Mouse (Mus musculus) lung, postnatal 0 days (tissue): ENCODE data around the gene Nell1. TPM values are rescaled to one million over a fixed set of nuclear protein-coding genes. Genes with fewer than 3 reads are reported as not detected.
A peak's percentile ranks its signal among the peaks of the same experiment; 100 is the strongest.

Source experiments
- ATAC-seq: fragments of 200-750 bp; cut with Nextera tagmentation; 2 replicates; pipeline ENCODE4 v1.8.0; 2017; ENCODE audit warnings: moderate library complexity
- DNase-seq: peaks from one replicate; pipeline ENCODE4 v3.0.0-alpha.2; 2016; ENCODE audit warnings: low spot score
- H3K27ac ChIP-seq: fragments of 300-500 bp; sonication (generic); 2 replicates; pipeline ENCODE4 v1.5.1; 2014; ENCODE audit warnings: antibody characterized with exemption, mild to moderate bottlenecking, low read length, mixed read lengths
- H3K27me3 ChIP-seq: fragments of 300-500 bp; sonication (generic); replicated peaks from 2 replicates; pipeline ENCODE4 v1.6.1; 2014; ENCODE audit warnings: low read length, mixed read lengths; ENCODE audit not compliant: insufficient read depth
- H3K36me3 ChIP-seq: fragments of 300-500 bp; sonication (generic); 2 replicates; pipeline ENCODE4 v1.6.1; 2014; ENCODE audit warnings: low read length, mixed read lengths; ENCODE audit not compliant: insufficient read depth
- H3K4me1 ChIP-seq: fragments of 300-500 bp; sonication (generic); 2 replicates; pipeline ENCODE4 v1.6.1; 2014; ENCODE audit warnings: antibody characterized with exemption, low read depth, low read length, mixed read lengths; ENCODE audit not compliant: insufficient read depth
- H3K4me2 ChIP-seq: fragments of 300-500 bp; sonication (generic); replicated peaks from 2 replicates; pipeline ENCODE4 v1.6.1; 2014; ENCODE audit warnings: low read depth, mild to moderate bottlenecking, low read length, moderate library complexity, mixed read lengths
- H3K4me3 ChIP-seq: fragments of 300-500 bp; sonication (generic); 2 replicates; pipeline ENCODE4 v1.5.1; 2014; ENCODE audit warnings: low read depth, low read length
- H3K9ac ChIP-seq: fragments of 300-500 bp; sonication (generic); replicated peaks from 2 replicates; pipeline ENCODE4 v1.6.1; 2014; ENCODE audit warnings: low read depth, mild to moderate bottlenecking
- H3K9me3 ChIP-seq: fragments of 300-500 bp; sonication (generic); 2 replicates; pipeline ENCODE4 v1.6.1; 2016; ENCODE audit warnings: low read length, mixed read lengths
- CTCF ChIP-seq: IDR thresholded peaks from 2 replicates; pipeline ENCODE4 v1.5.1; 2016; ENCODE audit warnings: antibody characterized with exemption, mild to moderate bottlenecking
- EP300 ChIP-seq: IDR thresholded peaks from 2 replicates; pipeline ENCODE4 v1.6.1; 2016; ENCODE audit warnings: antibody characterized with exemption, mild to moderate bottlenecking, control low read depth
- WGBS: fragments of 180-500 bp; shearing (Covaris S2); extraction: QIAGEN DNeasy Blood & Tissue Kit; methylation state at CpG from one replicate; pipeline ENCODE4 v1.1.7; 2014; 5-methylcytosine and 5-hydroxymethylcytosine counted together
- polyA plus RNA-seq: library from polyadenylated mRNA; unstranded; fragments of >200 nt; fragmentation: Nextera tagmentation; extraction: Ambion mirVana; gene quantifications from 2 replicates; pipeline ENCODE4 v1.2.1, GENCODE M21; 2015

The Nell1 gene
- polyA plus RNA-seq, 1 experiment from 2014 or later: 3.2 TPM

- Histone ChIP-seq H3K9ac (no peak overlapping the region), H3K36me3 (no peaks in the 10 kb centered on the region), H3K27ac (no peak overlapping the region), H3K9me3 (no peaks in the 10 kb centered on the region), H3K4me2 (no peak overlapping the region), H3K4me3 (no peak overlapping the region), H3K4me1 (no peaks in the 10 kb centered on the region), H3K27me3 (no peaks in the 10 kb centered on the region)
- no peak for DNase-seq
- TF ChIP-seq EP300 (no peak), CTCF (no peak)
- 63% methylated on average over 5 of the region's 5 CpGs for WGBS
- ATAC-seq: no peak
Measured at GRCm38 (mm10) chr7:49942490-49942889, 32.2 kb upstream of the Nell1 start.

- Histone ChIP-seq H3K27ac (no peak overlapping the region), H3K4me3 (no peak overlapping the region), H3K9ac (no peak overlapping the region), H3K4me1 (no peaks in the 10 kb centered on the region), H3K27me3 (no peaks in the 10 kb centered on the region), H3K9me3 (no peaks in the 10 kb centered on the region), H3K36me3 (no peaks in the 10 kb centered on the region), H3K4me2 (no peak overlapping the region)
- DNase-seq: no peak
- no peak for TF ChIP-seq EP300
- ATAC-seq: no peak
- 83% methylated on average over 9 of the region's 9 CpGs for WGBS
Measured at GRCm38 (mm10) chr7:49946691-49947090, 28.0 kb upstream of the Nell1 start.

- H3K4me3 ChIP-seq: no peak overlapping the region
- no peaks in the 10 kb centered on the region for H3K27me3 ChIP-seq
- H3K9ac ChIP-seq: no peak overlapping the region
- TF ChIP-seq EP300 (no peak), CTCF (peak; percentile 70)
- H3K36me3 ChIP-seq: no peaks in the 10 kb centered on the region
- ATAC-seq: no peak
- no peaks in the 10 kb centered on the region for H3K9me3 ChIP-seq
- H3K27ac ChIP-seq: no peak overlapping the region
- peak; percentile 46 for DNase-seq
- 52% methylated on average over 4 of the region's 4 CpGs for WGBS
- no peaks in the 10 kb centered on the region for H3K4me1 ChIP-seq
- no peak overlapping the region for H3K4me2 ChIP-seq
Measured at GRCm38 (mm10) chr7:49953546-49954181, 21.0 kb upstream of the Nell1 start.

GRCm38 (mm10) chr7:49954834-49955233, 19.8 kb upstream of the Nell1 start:
- WGBS: 64% methylated on average over 7 of the region's 7 CpGs
- ATAC-seq: no peak
- Histone ChIP-seq H3K4me1 (no peaks in the 10 kb centered on the region), H3K27me3 (no peaks in the 10 kb centered on the region), H3K27ac (no peak overlapping the region), H3K4me3 (no peak overlapping the region), H3K9me3 (no peaks in the 10 kb centered on the region), H3K9ac (no peak overlapping the region), H3K4me2 (no peak overlapping the region), H3K36me3 (no peaks in the 10 kb centered on the region)
- TF ChIP-seq CTCF (no peak), EP300 (no peak)
- DNase-seq: no peak

GRCm38 (mm10) chr7:49957142-49957541, 17.5 kb upstream of the Nell1 start:
- WGBS: 38% methylated on average over 3 of the region's 3 CpGs
- H3K27me3 ChIP-seq: no peaks in the 10 kb centered on the region
- TF ChIP-seq EP300 (no peak), CTCF (no peak)
- H3K27ac ChIP-seq: no peak overlapping the region
- no peak for ATAC-seq
- no peak for DNase-seq
- H3K4me3 ChIP-seq: no peak overlapping the region
- H3K9ac ChIP-seq: no peak overlapping the region
- H3K36me3 ChIP-seq: no peaks in the 10 kb centered on the region
- H3K9me3 ChIP-seq: no peaks in the 10 kb centered on the region
- H3K4me2 ChIP-seq: no peak overlapping the region
- no peaks in the 10 kb centered on the region for H3K4me1 ChIP-seq

GRCm38 (mm10) chr7:49963764-49964163, 10.9 kb upstream of the Nell1 start:
- H3K4me1 ChIP-seq: no peaks in the 10 kb centered on the region

GRCm38 (mm10) chr7:49969516-49969915, 5.1 kb upstream of the Nell1 start:
- no peak for ATAC-seq
- no peak overlapping the region for H3K9ac ChIP-seq
- H3K9me3 ChIP-seq: no peaks in the 10 kb centered on the region
- no peaks in the 10 kb centered on the region for H3K36me3 ChIP-seq
- no peak overlapping the region for H3K4me3 ChIP-seq
- TF ChIP-seq CTCF: no peak
- no peak for TF ChIP-seq EP300
- H3K4me2 ChIP-seq: no peak overlapping the region
- 35% methylated on average over 4 of the region's 4 CpGs for WGBS
- H3K27ac ChIP-seq: no peak overlapping the region
- no peak for DNase-seq
- no peaks in the 10 kb centered on the region for H3K4me1 ChIP-seq
- 0 out of 2 replicates have a peak, but pooled peaks cover 11% of the 10 kb centered on the region for H3K27me3 ChIP-seq

More at GRCm38 (mm10) chr7:49963764-49964163, 10.9 kb upstream of the Nell1 start:
- no peak overlapping the region for H3K27ac ChIP-seq
- H3K9me3 ChIP-seq: no peaks in the 10 kb centered on the region
- DNase-seq (no peak), ATAC-seq (no peak)
- H3K36me3 ChIP-seq: no peaks in the 10 kb centered on the region
- TF ChIP-seq EP300 (no peak), CTCF (no peak)
- H3K4me2 ChIP-seq: no peak overlapping the region
- WGBS: 69% methylated on average over 2 of the region's 2 CpGs
- no peaks in the 10 kb centered on the region for H3K27me3 ChIP-seq
- no peak overlapping the region for H3K4me3 ChIP-seq
- no peak overlapping the region for H3K9ac ChIP-seq
